Mouse (Mus musculus) adipocyte (in vitro differentiated cells): ENCODE results near the gene Il12a.

ENCODE experiments used
- DNase-seq: peaks from one replicate; pipeline ENCODE4 v3.0.0-alpha.2; 2016; ENCODE audit warnings: low spot score

The Il12a gene

GRCm38 (mm10) chr3:68690344-68690743 is at the start of gene Il12a:
TSS of gene Il12a (plus strand) at chr3:68690644.
- no peak for DNase-seq

- no peak for DNase-seq
Measured at GRCm38 (mm10) chr3:68642935-68643334, 47.5 kb upstream of the Il12a start.

- DNase-seq, result peak; percentile 43
Measured at GRCm38 (mm10) chr3:68646387-68647130, 43.9 kb upstream of the Il12a start.

GRCm38 (mm10) chr3:68647282-68647681 is 43.2 kb upstream of the Il12a start:
- DNase-seq, result no peak

- DNase-seq, result no peak
Measured at GRCm38 (mm10) chr3:68650251-68650650, 40.2 kb upstream of the Il12a start.

GRCm38 (mm10) chr3:68656607-68657352 is 33.7 kb upstream of the Il12a start:
- DNase-seq, result no peak

GRCm38 (mm10) chr3:68657589-68658245 is 32.7 kb upstream of the Il12a start:
- DNase-seq, result no peak

GRCm38 (mm10) chr3:68659996-68660395 is 30.4 kb upstream of the Il12a start:
- DNase-seq, result no peak

- no peak for DNase-seq
Measured at GRCm38 (mm10) chr3:68660538-68660937, 29.9 kb upstream of the Il12a start.

- DNase-seq, result peak; percentile 74
Measured at GRCm38 (mm10) chr3:68662386-68662785, 28.1 kb upstream of the Il12a start.

GRCm38 (mm10) chr3:68664337-68664736 is 26.1 kb upstream of the Il12a start:
- DNase-seq, result no peak

GRCm38 (mm10) chr3:68666377-68666776 is 24.1 kb upstream of the Il12a start:
- DNase-seq, result no peak

GRCm38 (mm10) chr3:68667852-68668251 is 22.6 kb upstream of the Il12a start:
- no peak for DNase-seq

- DNase-seq, result no peak
Measured at GRCm38 (mm10) chr3:68669418-68669974, 20.9 kb upstream of the Il12a start.

- no peak for DNase-seq
Measured at GRCm38 (mm10) chr3:68674721-68675120, 15.7 kb upstream of the Il12a start.

GRCm38 (mm10) chr3:68675216-68675835 is 15.1 kb upstream of the Il12a start:
- DNase-seq, result no peak

- no peak for DNase-seq
Measured at GRCm38 (mm10) chr3:68675980-68676678, 14.3 kb upstream of the Il12a start.

- no peak for DNase-seq
Measured at GRCm38 (mm10) chr3:68676831-68677303, 13.6 kb upstream of the Il12a start.

GRCm38 (mm10) chr3:68678805-68679585 is 11.4 kb upstream of the Il12a start:
- DNase-seq, result no peak

- DNase-seq, result no peak
Measured at GRCm38 (mm10) chr3:68683579-68683978, 6.9 kb upstream of the Il12a start.

- DNase-seq, result no peak
Measured at GRCm38 (mm10) chr3:68684207-68684606, 6.2 kb upstream of the Il12a start.
